Mouse (Mus musculus): ENCODE measurements at regions not wholly inside any gene's neighbourhood (a gene's known extent, or its start where the extent isn't known, plus 50 kb on each side); places are given as distances from the start of the nearest gene placed in this dataset.

GRCm38 (mm10) chr11:89206788-89207187 is 95.3 kb downstream of the Nog start:
- no peak overlapping the region for H3K4me3 ChIP-seq (ENCODE audit: insufficient read depth in 1 of 2, low read depth in 1 of 2, low read length in 2 of 2, poor library complexity in 1 of 2, severe bottlenecking in 1 of 2)
- H3K27ac ChIP-seq (ENCODE audit: insufficient read depth, low read depth, low read length, poor library complexity, severe bottlenecking) = no peak overlapping the region
- DNase-seq (ENCODE audit: low read depth, low spot score) = no peak
- no peaks in the 10 kb centered on the region for H3K36me3 ChIP-seq (ENCODE audit: control insufficient read depth, insufficient read depth, low read length, poor library complexity, severe bottlenecking)
- H3K4me1 ChIP-seq (ENCODE audit: control insufficient read depth in 2 of 2, insufficient read depth in 2 of 2, low read length in 2 of 2, poor library complexity in 1 of 2) = no peaks in the 10 kb centered on the region; a peak in 1 of 4 replicates
- in situ Hi-C loops (cut with MboI; ENCODE audit: low sequenced_read_pairs in 2 of 2, unreplicated experiment in 2 of 2) = no loop called here
- TF ChIP-seq MAFK (IDR thresholded peaks at IDR 0.05; ENCODE audit: insufficient read depth, low read depth, low read length) (no peak), ZNF384 (IDR thresholded peaks at IDR 0.05; ENCODE audit: low read depth, low read length) (no peak), HCFC1 (IDR thresholded peaks at IDR 0.05; ENCODE audit: borderline replicate concordance, insufficient read depth, low read length) (no peak), ZC3H11A (IDR thresholded peaks at IDR 0.05; ENCODE audit: borderline replicate concordance, low read depth, low read length) (no peak), CHD2 (IDR thresholded peaks at IDR 0.05; ENCODE audit: low read depth, low read length) (no peak)
- H3K9me3 ChIP-seq (ENCODE audit: control insufficient read depth, insufficient read depth, low read depth, low read length) = no peaks in the 10 kb centered on the region
- no peak overlapping the region for H3K9ac ChIP-seq (ENCODE audit: insufficient read depth, low read depth, low read length, poor library complexity, severe bottlenecking)

GRCm38 (mm10) chr11:89204948-89205545 is 97.1 kb downstream of the Nog start:
- Histone ChIP-seq H3K36me3 (ENCODE audit: control insufficient read depth, insufficient read depth, low read length, poor library complexity, severe bottlenecking) (no peaks in the 10 kb centered on the region), H3K4me3 (ENCODE audit: insufficient read depth in 1 of 2, low read depth in 1 of 2, low read length in 2 of 2, poor library complexity in 1 of 2, severe bottlenecking in 1 of 2) (no peak overlapping the region), H3K4me1 (ENCODE audit: control insufficient read depth in 2 of 2, insufficient read depth in 2 of 2, low read length in 2 of 2, poor library complexity in 1 of 2) (no peaks in the 10 kb centered on the region; a peak in 1 of 4 replicates), H3K9ac (ENCODE audit: insufficient read depth, low read depth, low read length, poor library complexity, severe bottlenecking) (no peak overlapping the region), H3K9me3 (ENCODE audit: control insufficient read depth, insufficient read depth, low read depth, low read length) (no peaks in the 10 kb centered on the region), H3K27ac (ENCODE audit: insufficient read depth, low read depth, low read length, poor library complexity, severe bottlenecking) (no peak overlapping the region)
- no peak for DNase-seq (ENCODE audit: low read depth, low spot score)
- TF ChIP-seq ZNF384 (IDR thresholded peaks at IDR 0.05; ENCODE audit: low read depth, low read length) (no peak), ZC3H11A (IDR thresholded peaks at IDR 0.05; ENCODE audit: borderline replicate concordance, low read depth, low read length) (no peak), HCFC1 (IDR thresholded peaks at IDR 0.05; ENCODE audit: borderline replicate concordance, insufficient read depth, low read length) (no peak), MAFK (IDR thresholded peaks at IDR 0.05; ENCODE audit: insufficient read depth, low read depth, low read length) (no peak), CHD2 (IDR thresholded peaks at IDR 0.05; ENCODE audit: low read depth, low read length) (no peak)
- in situ Hi-C loops (cut with MboI; ENCODE audit: low sequenced_read_pairs in 2 of 2, unreplicated experiment in 2 of 2) = no loop called here

GRCm38 (mm10) chr11:89200458-89200857 is 101.7 kb downstream of the Nog start:
- H3K36me3 ChIP-seq (ENCODE audit: control insufficient read depth, insufficient read depth, low read length, poor library complexity, severe bottlenecking) = no peaks in the 10 kb centered on the region
- in situ Hi-C loops (cut with MboI; ENCODE audit: low sequenced_read_pairs in 2 of 2, unreplicated experiment in 2 of 2) = no loop called here
- DNase-seq (ENCODE audit: low read depth, low spot score) = no peak
- TF ChIP-seq CHD2 (IDR thresholded peaks at IDR 0.05; ENCODE audit: low read depth, low read length) (no peak), ZNF384 (IDR thresholded peaks at IDR 0.05; ENCODE audit: low read depth, low read length) (no peak), MAFK (IDR thresholded peaks at IDR 0.05; ENCODE audit: insufficient read depth, low read depth, low read length) (no peak), HCFC1 (IDR thresholded peaks at IDR 0.05; ENCODE audit: borderline replicate concordance, insufficient read depth, low read length) (no peak), ZC3H11A (IDR thresholded peaks at IDR 0.05; ENCODE audit: borderline replicate concordance, low read depth, low read length) (no peak)
- H3K27ac ChIP-seq (ENCODE audit: insufficient read depth, low read depth, low read length, poor library complexity, severe bottlenecking) = no peak overlapping the region
- H3K4me3 ChIP-seq (ENCODE audit: insufficient read depth in 1 of 2, low read depth in 1 of 2, low read length in 2 of 2, poor library complexity in 1 of 2, severe bottlenecking in 1 of 2) = no peak overlapping the region
- no peak overlapping the region for H3K9ac ChIP-seq (ENCODE audit: insufficient read depth, low read depth, low read length, poor library complexity, severe bottlenecking)
- H3K4me1 ChIP-seq (ENCODE audit: control insufficient read depth in 2 of 2, insufficient read depth in 2 of 2, low read length in 2 of 2, poor library complexity in 1 of 2) = no peaks in the 10 kb centered on the region; a peak in 1 of 4 replicates
- H3K9me3 ChIP-seq (ENCODE audit: control insufficient read depth, insufficient read depth, low read depth, low read length) = no peaks in the 10 kb centered on the region

- H3K4me1 ChIP-seq (ENCODE audit: control insufficient read depth in 2 of 2, insufficient read depth in 2 of 2, low read length in 2 of 2, poor library complexity in 1 of 2) = no peaks in the 10 kb centered on the region
- no peaks in the 10 kb centered on the region for H3K9me3 ChIP-seq (ENCODE audit: control insufficient read depth, insufficient read depth, low read depth, low read length)
- H3K27ac ChIP-seq (ENCODE audit: insufficient read depth, low read depth, low read length, poor library complexity, severe bottlenecking) = no peak overlapping the region
- in situ Hi-C loops (cut with MboI; ENCODE audit: low sequenced_read_pairs in 2 of 2, unreplicated experiment in 2 of 2) = no loop called here
- no peak for DNase-seq (ENCODE audit: low read depth, low spot score)
- H3K9ac ChIP-seq (ENCODE audit: insufficient read depth, low read depth, low read length, poor library complexity, severe bottlenecking) = no peak overlapping the region
- no peak overlapping the region for H3K4me3 ChIP-seq (ENCODE audit: insufficient read depth in 1 of 2, low read depth in 1 of 2, low read length in 2 of 2, poor library complexity in 1 of 2, severe bottlenecking in 1 of 2)
- H3K36me3 ChIP-seq (ENCODE audit: control insufficient read depth, insufficient read depth, low read length, poor library complexity, severe bottlenecking) = no peaks in the 10 kb centered on the region
- TF ChIP-seq CHD2 (IDR thresholded peaks at IDR 0.05; ENCODE audit: low read depth, low read length) = no peak
- TF ChIP-seq MAFK (IDR thresholded peaks at IDR 0.05; ENCODE audit: insufficient read depth, low read depth, low read length) = no peak
- TF ChIP-seq ZC3H11A (IDR thresholded peaks at IDR 0.05; ENCODE audit: borderline replicate concordance, low read depth, low read length) = no peak
These were observed 109.3 kb downstream of the Nog start for GRCm38 (mm10) chr11:89192815-89193214.
